Mouse (Mus musculus) cortical plate, adult 2 months (tissue): ENCODE measurements at regions not wholly inside any gene's neighbourhood (a gene's known extent, or its start where the extent isn't known, plus 50 kb on each side); places are given as distances from the start of the nearest gene placed in this dataset.

Experiments
- CTCF ChIP-seq: fragments of 200-500 bp; IDR thresholded peaks from 2 replicates; pipeline ENCODE4 v1.5.1; 2011; ENCODE audit warnings: mild to moderate bottlenecking, control low read depth, low read length; ENCODE audit not compliant: insufficient read depth; ENCODE audit errors: extremely low read depth
- POLR2A ChIP-seq: fragments of 200-500 bp; IDR thresholded peaks from 2 replicates; pipeline ENCODE4 v1.6.1; 2011; ENCODE audit warnings: mild to moderate bottlenecking, low read length, control low read depth; ENCODE audit not compliant: insufficient read depth; ENCODE audit errors: extremely low read depth

GRCm38 (mm10) chr2:114885734-114886260 lies 231.0 kb upstream of the Dph6 start:
- no peak for TF ChIP-seq CTCF
- no peak for TF ChIP-seq POLR2A
